Mouse (Mus musculus) forebrain, embryonic 13.5 days (tissue): Measurements from ENCODE around the gene Cep170b. TPM values are rescaled to one million over a fixed set of nuclear protein-coding genes. Genes with fewer than 3 reads are reported as not detected.

Experiments used
- ATAC-seq: fragments of 200-750 bp; cut with Nextera tagmentation; 2 replicates; pipeline ENCODE4 v1.8.0; 2017
- H3K27ac ChIP-seq: fragments of 300-500 bp; sonication (generic); 2 replicates; pipeline ENCODE4 v1.5.1; 2015; ENCODE audit warnings: inconsistent platforms, mild to moderate bottlenecking, moderate library complexity
- H3K27me3 ChIP-seq: fragments of 300-500 bp; sonication (generic); 2 replicates; pipeline ENCODE4 v1.6.1; 2015; ENCODE audit warnings: mild to moderate bottlenecking, inconsistent platforms
- H3K36me3 ChIP-seq: fragments of 300-500 bp; sonication (generic); 2 replicates; pipeline ENCODE4 v1.6.1; 2015; ENCODE audit warnings: mild to moderate bottlenecking, inconsistent platforms; ENCODE audit not compliant: poor library complexity, severe bottlenecking
- H3K4me1 ChIP-seq: fragments of 300-500 bp; sonication (generic); 2 replicates; pipeline ENCODE4 v1.6.1; 2015; ENCODE audit warnings: inconsistent platforms
- H3K4me2 ChIP-seq: fragments of 300-500 bp; sonication (generic); 2 replicates; pipeline ENCODE4 v1.6.1; 2015; ENCODE audit warnings: inconsistent platforms, mild to moderate bottlenecking, moderate library complexity
- H3K4me3 ChIP-seq: fragments of 300-500 bp; sonication (generic); 2 replicates; pipeline ENCODE4 v1.5.1; 2015; ENCODE audit warnings: mild to moderate bottlenecking, inconsistent platforms
- H3K9ac ChIP-seq: fragments of 300-500 bp; sonication (generic); 2 replicates; pipeline ENCODE4 v1.6.1; 2015; ENCODE audit warnings: mild to moderate bottlenecking, inconsistent platforms
- H3K9me3 ChIP-seq: fragments of 300-500 bp; sonication (generic); replicated peaks from 2 replicates; pipeline ENCODE4 v1.6.1; 2016; ENCODE audit warnings: inconsistent platforms
- WGBS: fragments of 180-500 bp; shearing (Covaris S2); methylation state at CpG from one replicate; pipeline ENCODE4 v1.1.7; 2015; 5-methylcytosine and 5-hydroxymethylcytosine counted together
- polyA plus RNA-seq: library from polyadenylated mRNA; unstranded; fragments of >200 nt; fragmentation: Nextera tagmentation; extraction: Ambion mirVana; gene quantifications from 2 replicates; pipeline ENCODE4 v1.2.1, GENCODE M21; 2015

Gene Cep170b
- polyA plus RNA-seq, 1 experiment from 2014 or later: 11.0 TPM

DNA sequence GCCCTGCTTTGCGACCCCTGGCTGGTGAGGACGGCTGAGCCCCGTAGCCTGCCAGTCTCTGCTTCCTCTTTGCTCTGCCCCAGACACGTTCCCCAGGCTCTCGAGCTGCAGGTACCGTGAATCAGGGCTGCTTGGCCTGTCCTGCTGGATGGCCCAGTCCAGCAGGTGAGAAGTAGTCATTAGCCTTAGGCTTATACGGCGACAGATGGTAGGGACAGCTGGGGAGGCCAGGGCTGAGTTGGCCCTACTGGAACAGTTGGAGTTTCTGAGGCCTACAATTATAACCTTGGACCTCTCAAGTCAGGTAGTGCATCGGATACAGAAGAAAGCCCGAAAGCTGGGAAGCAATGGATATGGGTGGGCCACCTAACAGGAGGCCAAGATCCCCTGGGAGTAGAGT, 12.3 kb downstream of the Cep170b start:
- H3K4me3 ChIP-seq: no peak overlapping the region
- H3K9me3 ChIP-seq: no peaks in the 10 kb centered on the region
- peaks cover 72% of the 10 kb centered on the region for H3K36me3 ChIP-seq
- H3K4me2 ChIP-seq: no peak overlapping the region
- H3K9ac ChIP-seq: no peak overlapping the region
- ATAC-seq: no peak
- H3K27me3 ChIP-seq: no peaks in the 10 kb centered on the region
- 90% methylated on average over 10 of the region's 10 CpGs for WGBS
- H3K27ac ChIP-seq: no peak overlapping the region
- H3K4me1 ChIP-seq: 0 out of 2 replicates have a peak, but pooled peaks cover 3% of the 10 kb centered on the region

DNA sequence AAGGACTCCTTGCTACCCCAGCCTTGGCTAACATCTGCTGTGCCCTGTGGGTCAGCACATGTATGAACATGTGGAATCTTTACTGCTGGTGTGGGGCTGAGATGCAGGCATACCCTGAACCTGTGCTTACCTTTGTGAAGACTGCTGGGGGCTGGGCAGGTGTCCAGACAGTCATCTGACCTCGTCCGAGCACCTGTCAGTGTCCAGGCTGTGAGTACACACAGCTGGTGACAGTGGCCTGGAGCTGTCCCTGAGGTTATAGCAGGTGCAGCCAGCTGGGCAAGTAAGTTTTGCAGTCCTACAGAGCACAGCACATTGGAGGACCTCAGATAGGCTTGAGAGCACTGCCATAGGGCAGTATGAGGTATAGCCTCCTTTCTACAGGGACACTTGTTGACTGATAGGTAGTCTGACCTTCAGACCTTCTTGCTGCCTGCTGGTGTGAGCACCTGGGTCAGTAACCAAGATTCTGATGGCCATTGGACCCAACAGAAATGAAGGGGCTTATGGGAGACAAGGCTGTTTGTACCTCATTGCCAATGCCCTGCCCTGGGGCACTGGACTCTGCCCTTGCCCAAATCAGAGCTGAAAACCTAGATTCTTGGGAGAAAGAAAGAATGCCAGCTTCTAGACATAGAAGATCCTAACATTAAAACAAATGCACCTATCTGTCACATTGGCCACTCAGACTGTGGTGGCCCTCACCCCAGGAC, 14.0 kb downstream of the Cep170b start:
- Histone ChIP-seq H3K27me3 (no peaks in the 10 kb centered on the region), H3K27ac (no peak overlapping the region)
- 89% methylated on average over 2 of the region's 2 CpGs for WGBS

DNA sequence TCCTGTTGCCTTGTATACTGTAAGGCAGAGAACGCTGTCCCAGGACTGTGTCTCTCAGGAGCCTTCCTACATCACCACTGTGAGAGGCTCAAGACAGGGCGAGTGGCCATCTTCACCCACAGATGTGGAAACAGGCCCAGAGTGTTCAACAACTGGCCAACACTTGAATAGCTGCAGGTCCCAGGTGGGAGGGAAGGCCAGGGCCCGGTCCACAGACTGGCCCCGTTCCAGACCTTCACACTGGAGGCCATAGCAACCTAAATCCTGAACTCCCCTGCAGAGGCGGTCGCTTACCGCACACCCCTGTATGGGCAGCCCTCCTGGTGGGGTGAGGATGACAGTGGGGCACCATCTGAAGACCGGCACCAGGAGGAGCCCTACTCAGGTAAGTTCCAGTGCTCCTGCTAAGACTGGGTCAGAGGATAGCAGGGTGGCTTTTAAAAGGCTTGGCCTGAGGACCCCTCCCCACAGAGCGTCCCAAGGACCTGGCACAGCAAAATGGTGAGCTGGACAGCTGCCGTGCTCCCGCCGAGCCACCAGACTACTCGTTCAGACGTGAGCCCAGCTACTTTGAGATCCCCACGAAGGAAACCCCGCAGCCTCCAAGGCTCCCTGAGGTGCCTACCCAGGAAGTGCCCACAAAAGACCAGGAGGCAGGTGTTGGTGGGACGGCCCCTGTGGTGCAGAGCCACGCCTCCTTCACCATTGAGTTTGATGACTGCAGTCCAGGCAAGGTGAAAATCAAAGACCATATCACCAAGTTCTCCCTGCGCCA, 14.8 kb downstream of the Cep170b start:
- Histone ChIP-seq H3K36me3 (peaks cover 96% of the 10 kb centered on the region), H3K4me3 (no peak overlapping the region), H3K27me3 (no peaks in the 10 kb centered on the region), H3K4me2 (no peak overlapping the region), H3K4me1 (no peaks in the 10 kb centered on the region), H3K9me3 (no peaks in the 10 kb centered on the region), H3K27ac (no peak overlapping the region), H3K9ac (no peak overlapping the region)
- ATAC-seq: no peak
- 90% methylated on average over 19 of the region's 19 CpGs for WGBS

More for the DNA sequence above, 14.0 kb downstream of the Cep170b start:
- Histone ChIP-seq H3K36me3 (peaks cover 88% of the 10 kb centered on the region), H3K9me3 (no peaks in the 10 kb centered on the region), H3K9ac (no peak overlapping the region), H3K4me1 (no peaks in the 10 kb centered on the region), H3K4me2 (no peak overlapping the region), H3K4me3 (no peak overlapping the region)
- ATAC-seq: no peak

DNA sequence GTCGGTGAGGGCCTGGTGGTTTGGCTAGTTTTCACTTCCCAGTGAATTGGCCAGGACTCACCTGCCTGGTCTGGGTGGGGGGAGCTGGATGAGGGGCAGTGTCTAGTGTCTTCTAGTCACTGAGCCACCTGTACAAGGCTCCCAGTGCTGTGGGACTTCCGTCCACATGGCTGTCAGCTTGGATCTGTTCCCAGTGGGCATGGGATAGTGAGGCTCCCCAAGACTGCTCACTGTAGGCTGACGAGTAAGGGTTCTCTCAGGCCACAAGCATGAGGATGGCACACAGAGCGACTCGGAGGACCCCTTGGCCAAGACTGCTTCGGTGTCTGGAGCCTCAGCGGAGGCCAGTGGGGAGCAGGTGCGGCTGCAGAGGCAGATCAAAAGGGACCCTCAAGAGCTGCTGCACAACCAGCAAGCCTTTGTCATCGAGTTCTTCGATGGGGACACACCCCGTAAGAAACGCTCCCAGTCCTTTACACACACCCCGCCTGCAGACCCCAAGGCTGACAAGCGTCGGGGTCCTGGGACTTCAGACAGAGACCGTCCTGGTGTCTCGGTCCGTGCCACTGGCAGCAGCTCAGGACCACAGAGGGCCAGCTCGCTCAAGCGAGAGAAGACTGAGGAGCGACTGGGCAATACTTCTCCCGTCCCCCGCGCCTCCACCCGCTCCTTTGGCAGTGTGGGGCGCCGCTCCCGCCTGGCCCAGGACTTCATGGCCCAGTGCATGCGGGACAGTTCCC, 15.8 kb downstream of the Cep170b start:
- Histone ChIP-seq H3K9ac (no peak overlapping the region), H3K4me2 (no peak overlapping the region), H3K9me3 (no peaks in the 10 kb centered on the region), H3K4me3 (no peak overlapping the region), H3K36me3 (peaks cover 99% of the 10 kb centered on the region), H3K4me1 (no peaks in the 10 kb centered on the region), H3K27me3 (no peaks in the 10 kb centered on the region), H3K27ac (no peak overlapping the region)
- ATAC-seq: no peak
- 87% methylated on average over 29 of the region's 29 CpGs for WGBS

DNA sequence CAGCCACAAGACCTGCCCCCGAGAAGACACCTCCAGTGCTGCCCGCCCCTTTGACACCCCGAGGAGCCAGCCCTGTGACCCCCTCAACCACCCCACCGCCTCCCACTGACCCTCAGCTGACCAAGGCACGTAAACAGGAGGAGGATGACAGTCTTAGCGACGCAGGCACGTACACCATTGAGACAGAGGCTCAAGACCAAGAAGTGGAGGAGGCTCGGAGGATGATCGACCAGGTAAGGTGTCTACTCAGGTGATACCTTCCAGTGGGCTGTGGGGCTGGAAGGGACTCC, 16.3 kb downstream of the Cep170b start:
- Histone ChIP-seq H3K9ac (no peak overlapping the region), H3K27ac (no peak overlapping the region), H3K4me1 (no peaks in the 10 kb centered on the region), H3K4me3 (no peak overlapping the region), H3K27me3 (no peaks in the 10 kb centered on the region), H3K36me3 (peaks cover 94% of the 10 kb centered on the region), H3K9me3 (no peaks in the 10 kb centered on the region), H3K4me2 (no peak overlapping the region)
- WGBS: 91% methylated on average over 10 of the region's 10 CpGs
- ATAC-seq: no peak

DNA sequence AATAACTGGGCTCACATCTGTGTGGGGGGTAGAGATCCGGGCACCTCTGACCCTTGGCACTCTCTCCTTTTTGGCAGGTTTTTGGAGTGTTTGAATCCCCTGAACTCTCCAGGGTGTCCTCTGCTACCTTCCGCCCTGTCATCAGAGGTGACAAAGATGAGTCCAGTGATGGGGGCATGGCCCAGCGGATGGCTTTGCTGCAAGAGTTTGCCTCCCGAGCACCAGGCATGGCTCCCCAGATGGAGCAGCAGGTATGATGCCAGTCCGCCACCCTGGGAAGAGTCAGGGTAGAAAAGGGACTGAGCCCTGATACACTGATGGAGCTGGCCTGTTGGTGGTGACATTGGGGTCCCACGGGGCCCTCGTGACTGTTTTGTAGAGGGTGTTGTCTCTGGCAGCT, 16.8 kb downstream of the Cep170b start:
- no peaks in the 10 kb centered on the region for H3K4me1 ChIP-seq
- no peak overlapping the region for H3K4me3 ChIP-seq
- no peak for ATAC-seq
- H3K9me3 ChIP-seq: no peaks in the 10 kb centered on the region
- H3K36me3 ChIP-seq: peaks cover 89% of the 10 kb centered on the region
- WGBS: 89% methylated on average over 7 of the region's 7 CpGs
- H3K27ac ChIP-seq: no peak overlapping the region
- 0 out of 2 replicates have a peak overlapping the region, but pooled peaks have one; percentile 1 for H3K9ac ChIP-seq
- no peak overlapping the region for H3K4me2 ChIP-seq
- no peaks in the 10 kb centered on the region for H3K27me3 ChIP-seq

DNA sequence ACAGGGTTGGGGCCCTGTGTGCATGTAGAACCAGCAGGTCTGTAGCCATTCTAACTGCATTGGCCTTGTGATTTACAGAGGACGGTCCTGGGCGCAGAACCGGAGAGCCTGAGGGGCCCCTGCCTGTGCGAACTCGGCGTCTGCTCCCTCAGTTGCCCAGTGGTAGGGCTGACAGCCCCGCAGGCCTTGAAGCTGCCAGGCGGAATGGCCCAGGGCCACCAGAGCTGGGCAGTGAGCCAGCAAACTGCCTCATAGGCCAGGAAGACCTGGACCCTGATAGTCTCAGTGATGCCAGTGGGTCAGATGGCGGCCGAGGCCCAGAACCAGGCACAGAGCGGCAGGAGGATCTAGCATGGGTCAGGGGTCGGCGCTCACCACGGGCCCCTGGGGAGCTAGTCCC, 17.5 kb downstream of the Cep170b start:
- 92% methylated on average over 14 of the region's 14 CpGs for WGBS
- H3K9ac ChIP-seq: 0 out of 2 replicates have a peak overlapping the region, but pooled peaks have one; percentile 1
- H3K27me3 ChIP-seq: no peaks in the 10 kb centered on the region
- no peaks in the 10 kb centered on the region for H3K9me3 ChIP-seq
- H3K4me3 ChIP-seq: no peak overlapping the region
- H3K36me3 ChIP-seq: peaks cover 82% of the 10 kb centered on the region
- H3K27ac ChIP-seq: no peak overlapping the region
- no peak overlapping the region for H3K4me2 ChIP-seq
- H3K4me1 ChIP-seq: no peaks in the 10 kb centered on the region
- ATAC-seq: no peak; the same call in 1 of the 2 replicates

DNA sequence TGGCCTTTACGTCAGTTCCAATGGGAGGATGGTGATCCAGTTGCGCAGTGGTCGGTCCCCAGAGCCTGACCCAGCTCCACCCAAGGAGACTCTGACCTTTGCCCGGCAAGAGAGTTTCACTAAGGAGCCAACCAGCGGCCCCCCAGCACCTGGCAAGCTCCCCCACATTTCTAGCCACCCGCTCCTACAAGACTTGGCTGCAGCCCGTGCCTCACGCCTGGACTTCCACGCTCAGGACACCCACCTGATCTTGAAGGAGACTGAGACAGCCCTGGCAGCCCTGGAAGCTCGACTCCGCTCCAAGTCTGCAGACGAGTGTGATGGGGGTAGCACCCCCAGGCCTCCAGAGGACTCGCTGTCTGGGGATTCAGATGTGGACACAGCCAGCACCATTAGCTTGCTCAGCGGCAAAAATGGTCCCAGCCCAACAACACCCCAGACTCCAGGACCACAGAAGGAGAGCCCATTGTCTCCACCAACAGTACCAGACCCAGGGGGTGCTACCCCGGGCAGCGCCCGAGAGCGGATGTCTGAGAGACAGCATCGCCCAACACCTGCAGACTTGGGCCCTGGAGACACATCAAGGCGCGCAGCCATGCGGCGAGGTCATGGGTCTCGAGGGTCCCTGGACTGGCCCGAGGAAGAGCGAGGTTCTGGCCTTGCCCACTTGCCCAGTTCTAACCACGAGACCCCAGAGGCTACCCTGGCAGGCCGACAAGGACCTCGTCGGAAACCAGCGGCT, 18.2 kb downstream of the Cep170b start:
- no peak for ATAC-seq
- no peaks in the 10 kb centered on the region for H3K9me3 ChIP-seq
- WGBS: 90% methylated on average over 31 of the region's 31 CpGs
- no peak overlapping the region for H3K9ac ChIP-seq
- peaks cover 3% of the 10 kb centered on the region; the same call in 1 of the 2 replicates for H3K4me1 ChIP-seq
- no peak overlapping the region for H3K4me3 ChIP-seq
- H3K27me3 ChIP-seq: no peaks in the 10 kb centered on the region
- H3K36me3 ChIP-seq: peaks cover 76% of the 10 kb centered on the region
- H3K4me2 ChIP-seq: no peak overlapping the region
- H3K27ac ChIP-seq: no peak overlapping the region

DNA sequence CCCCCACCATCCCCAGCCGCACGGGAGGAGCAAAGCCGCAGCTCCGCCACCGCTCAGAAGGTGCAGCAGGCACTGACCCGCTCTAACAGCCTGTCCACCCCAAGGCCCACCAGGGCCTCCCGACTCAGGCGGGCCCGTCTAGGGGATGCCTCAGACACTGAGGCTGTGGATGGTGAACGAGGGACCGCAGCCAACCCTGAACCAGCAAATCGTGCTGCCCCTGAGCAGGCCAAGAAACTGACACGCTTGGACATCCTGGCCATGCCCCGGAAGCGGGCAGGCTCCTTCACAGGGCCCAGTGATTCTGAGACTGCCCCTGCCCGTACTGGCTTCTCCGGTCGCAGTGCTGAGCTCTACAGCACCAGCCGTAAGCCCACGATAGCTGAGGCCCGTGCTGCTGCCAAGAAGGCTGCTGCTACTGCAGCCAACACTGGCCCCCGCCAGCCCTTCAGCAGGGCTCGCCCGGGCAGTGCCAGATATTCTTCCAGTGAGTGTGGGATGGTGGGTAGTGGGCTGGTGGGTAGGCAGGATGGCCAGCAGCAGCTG, 18.8 kb downstream of the Cep170b start:
- no peak for ATAC-seq
- no peaks in the 10 kb centered on the region for H3K27me3 ChIP-seq
- H3K4me1 ChIP-seq: peaks cover 6% of the 10 kb centered on the region; the same call in 1 of the 2 replicates
- H3K4me3 ChIP-seq: no peak overlapping the region
- H3K36me3 ChIP-seq: peaks cover 76% of the 10 kb centered on the region
- no peak overlapping the region for H3K27ac ChIP-seq
- 93% methylated on average over 24 of the region's 24 CpGs for WGBS
- no peaks in the 10 kb centered on the region for H3K9me3 ChIP-seq
- H3K9ac ChIP-seq: no peak overlapping the region
- H3K4me2 ChIP-seq: no peak overlapping the region

DNA sequence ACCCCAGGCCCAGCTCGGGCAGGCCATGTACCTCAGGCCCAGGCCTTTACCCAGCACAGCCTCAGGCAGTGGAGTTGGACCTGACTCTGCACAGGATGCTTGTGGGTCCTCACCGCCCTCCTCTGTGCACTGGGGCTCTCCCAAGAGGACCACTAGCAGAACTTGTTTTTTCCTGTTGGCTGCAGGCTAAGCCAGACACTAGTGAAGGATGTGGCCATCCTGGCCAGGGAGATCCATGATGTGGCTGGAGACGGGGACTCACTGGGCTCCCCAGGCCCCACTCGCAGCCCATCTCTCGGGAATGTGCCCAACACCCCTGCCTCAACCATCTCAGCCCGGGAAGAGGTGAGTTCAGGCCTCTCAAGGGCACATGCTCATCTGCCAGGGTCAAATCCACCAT, 22.5 kb downstream of the Cep170b start:
- peaks cover 56% of the 10 kb centered on the region for H3K36me3 ChIP-seq
- peak overlapping the region; percentile 48; the same call in 1 of the 2 replicates for H3K27ac ChIP-seq
- H3K9me3 ChIP-seq: no peaks in the 10 kb centered on the region
- no peak overlapping the region for H3K4me2 ChIP-seq
- H3K4me1 ChIP-seq: peaks cover 21% of the 10 kb centered on the region
- H3K27me3 ChIP-seq: no peaks in the 10 kb centered on the region
- H3K4me3 ChIP-seq: no peak overlapping the region
- WGBS: 74% methylated on average over 6 of the region's 6 CpGs
- ATAC-seq: peak; percentile 1; the same call in 1 of the 2 replicates
- peak overlapping the region; percentile 13; the same call in 1 of the 2 replicates for H3K9ac ChIP-seq

DNA sequence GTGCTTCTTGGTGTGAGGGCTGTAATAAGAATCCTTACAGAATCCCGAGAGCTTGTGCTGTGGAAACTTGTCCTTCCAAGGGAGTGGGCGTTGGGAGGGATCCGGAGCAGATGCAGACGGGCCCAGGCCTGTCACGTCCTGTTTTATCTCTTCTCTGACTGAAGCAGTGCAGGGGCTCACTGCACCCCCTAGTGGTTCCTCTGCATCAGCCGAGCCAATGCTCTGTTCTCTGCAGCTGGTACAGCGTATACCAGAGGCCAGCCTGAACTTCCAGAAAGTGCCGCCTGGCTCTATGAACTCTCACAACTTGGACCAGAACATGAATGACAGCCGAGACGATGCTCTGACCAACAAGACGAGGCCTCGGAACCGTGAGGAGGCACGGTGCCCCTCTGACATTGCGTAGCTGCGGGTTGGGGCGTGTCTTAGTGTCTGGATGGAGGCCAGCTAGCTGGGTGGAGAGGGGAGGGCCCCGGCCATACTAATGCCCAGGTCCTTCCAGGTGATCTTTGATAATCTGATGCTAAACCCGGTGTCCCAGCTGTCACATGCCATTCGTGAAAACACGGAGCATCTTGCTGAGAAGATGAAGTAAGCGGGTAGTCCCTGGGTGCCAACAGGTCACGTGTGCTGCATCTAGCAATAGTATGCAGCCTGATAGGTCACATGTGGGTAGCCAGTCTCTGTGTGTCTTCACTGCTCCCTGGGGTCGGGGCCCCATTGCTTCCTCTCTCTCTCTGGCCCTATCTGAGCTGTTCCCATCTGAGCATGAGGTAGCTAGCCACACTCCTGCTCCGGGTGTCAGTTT, 23.1 kb downstream of the Cep170b start:
- peaks cover 23% of the 10 kb centered on the region for H3K4me1 ChIP-seq
- peaks cover 50% of the 10 kb centered on the region for H3K36me3 ChIP-seq
- H3K4me2 ChIP-seq: no peak overlapping the region
- ATAC-seq: peak; percentile 77
- no peak overlapping the region for H3K4me3 ChIP-seq
- 0 out of 2 replicates have a peak overlapping the region, but pooled peaks have one; percentile 34 for H3K9ac ChIP-seq
- WGBS: 59% methylated on average over 25 of the region's 25 CpGs
- peak overlapping the region; percentile 48; the same call in 1 of the 2 replicates for H3K27ac ChIP-seq
- H3K9me3 ChIP-seq: no peaks in the 10 kb centered on the region
- H3K27me3 ChIP-seq: no peaks in the 10 kb centered on the region
